Mouse (Mus musculus) A20 (cell line): Measurements from ENCODE around the gene Vstm2b.

ENCODE experiments used
- DNase-seq: peaks from one replicate; pipeline ENCODE4 v3.0.0-alpha.2; 2011; ENCODE audit warnings: low read depth, low spot score

Vstm2b gene

GRCm38 (mm10) chr7:40898096-40898710 is at the start of gene Vstm2b:
Vstm2b (plus strand) TSS chr7:40898328.
- DNase-seq, result no peak

- DNase-seq, result no peak
Observed at GRCm38 (mm10) chr7:40856088-40856625, 42.0 kb upstream of the Vstm2b start.

- no peak for DNase-seq
Observed at GRCm38 (mm10) chr7:40873380-40873990, 24.6 kb upstream of the Vstm2b start.

GRCm38 (mm10) chr7:40884855-40885489 is 13.2 kb upstream of the Vstm2b start:
- no peak for DNase-seq

- DNase-seq, result no peak
Observed at GRCm38 (mm10) chr7:40888358-40888757, 9.8 kb upstream of the Vstm2b start.

- no peak for DNase-seq
Observed at GRCm38 (mm10) chr7:40896964-40897363, 1.2 kb upstream of the Vstm2b start.

GRCm38 (mm10) chr7:40898711-40899375 is 715 bp downstream of the Vstm2b start:
- no peak for DNase-seq

GRCm38 (mm10) chr7:40899376-40900265 is 1.5 kb downstream of the Vstm2b start:
- no peak for DNase-seq

GRCm38 (mm10) chr7:40901201-40901600 is 3.1 kb downstream of the Vstm2b start:
- no peak for DNase-seq

- no peak for DNase-seq
Observed at GRCm38 (mm10) chr7:40902506-40902905, 4.4 kb downstream of the Vstm2b start.

GRCm38 (mm10) chr7:40906484-40906883 is 8.4 kb downstream of the Vstm2b start:
- no peak for DNase-seq

GRCm38 (mm10) chr7:40916761-40917160 is 18.6 kb downstream of the Vstm2b start:
- DNase-seq, result no peak

GRCm38 (mm10) chr7:40920118-40920517 is 22.0 kb downstream of the Vstm2b start:
- DNase-seq, result no peak

GRCm38 (mm10) chr7:40921281-40921680 is 23.2 kb downstream of the Vstm2b start:
- no peak for DNase-seq

GRCm38 (mm10) chr7:40922871-40923270 is 24.7 kb downstream of the Vstm2b start:
- DNase-seq, result no peak

GRCm38 (mm10) chr7:40928391-40928790 is 30.3 kb downstream of the Vstm2b start:
- DNase-seq, result no peak

- DNase-seq, result no peak
Observed at GRCm38 (mm10) chr7:40936617-40937212, 38.6 kb downstream of the Vstm2b start.

GRCm38 (mm10) chr7:40939371-40939770 is 41.2 kb downstream of the Vstm2b start:
- DNase-seq, result no peak

- no peak for DNase-seq
Observed at GRCm38 (mm10) chr7:40942233-40942935, 44.3 kb downstream of the Vstm2b start.
